Mouse (Mus musculus) limb, embryonic 14.5 days (tissue): ENCODE results near the gene Fam71e1. TPM values are rescaled to one million over a fixed set of nuclear protein-coding genes. Genes with fewer than 3 reads are reported as not detected.

ENCODE experiments used
- ATAC-seq: fragments of 200-750 bp; cut with Nextera tagmentation; 2 replicates; pipeline ENCODE4 v1.8.0; 2017; ENCODE audit warnings: low read depth, moderate number of reproducible peaks, moderate TSS enrichment; ENCODE audit not compliant: low FRiP score
- DNase-seq: peaks from one replicate; pipeline ENCODE4 v3.0.0-alpha.2; 2015; ENCODE audit warnings: low spot score
- H3K27ac ChIP-seq: fragments of 300-500 bp; sonication (generic); replicated peaks from 2 replicates; pipeline ENCODE4 v1.5.1; 2014; ENCODE audit warnings: low read depth, mild to moderate bottlenecking, low read length, moderate library complexity, mixed read lengths
- H3K27me3 ChIP-seq: fragments of 300-500 bp; sonication (generic); 2 replicates; pipeline ENCODE4 v1.6.1; 2014; ENCODE audit warnings: low read length, mixed read lengths; ENCODE audit not compliant: control insufficient read depth, insufficient read depth
- H3K36me3 ChIP-seq: fragments of 300-500 bp; sonication (generic); 2 replicates; pipeline ENCODE4 v1.6.1; 2014; ENCODE audit warnings: mild to moderate bottlenecking, low read length, moderate library complexity, mixed read lengths; ENCODE audit not compliant: control insufficient read depth, insufficient read depth
- H3K4me1 ChIP-seq: fragments of 300-500 bp; sonication (generic); 2 replicates; pipeline ENCODE4 v1.6.1; 2014; ENCODE audit warnings: antibody characterized with exemption, low read length, mixed read lengths; ENCODE audit not compliant: control insufficient read depth, insufficient read depth
- H3K4me2 ChIP-seq: fragments of 300-500 bp; sonication (generic); replicated peaks from 2 replicates; pipeline ENCODE4 v1.6.1; 2014; ENCODE audit warnings: low read depth, mild to moderate bottlenecking, low read length, moderate library complexity; ENCODE audit not compliant: severe bottlenecking
- H3K4me3 ChIP-seq: fragments of 300-500 bp; sonication (generic); replicated peaks from 2 replicates; pipeline ENCODE4 v1.5.1; 2014; ENCODE audit warnings: low read length
- H3K9ac ChIP-seq: fragments of 300-500 bp; sonication (generic); 2 replicates; pipeline ENCODE4 v1.6.1; 2014; ENCODE audit warnings: mild to moderate bottlenecking, low read depth, low read length, moderate library complexity; ENCODE audit not compliant: severe bottlenecking
- H3K9me3 ChIP-seq: fragments of 300-500 bp; sonication (generic); 2 replicates; pipeline ENCODE4 v1.6.1; 2016; ENCODE audit warnings: low read length; ENCODE audit not compliant: control insufficient read depth
- POLR2A ChIP-seq: fragments of 200-500 bp; IDR thresholded peaks from 2 replicates; pipeline ENCODE4 v1.8.0; 2012; ENCODE audit warnings: inconsistent platforms, mild to moderate bottlenecking, moderate library complexity, borderline replicate concordance; ENCODE audit not compliant: insufficient read depth, insufficient read length; ENCODE audit errors: extremely low read depth
- whole genome bisulfite sequencing: fragments of 180-500 bp; shearing (Covaris S2); extraction: QIAGEN DNeasy Blood & Tissue Kit; methylation state at CpG from one replicate; pipeline ENCODE4 v1.1.7; 2014; 5-methylcytosine and 5-hydroxymethylcytosine counted together
- microRNA-seq: library from miRNA; unstranded; fragments of <30 nt; microRNA quantifications from one replicate; pipeline ENCODE4, GENCODE M21; 2016
- polyA plus RNA-seq, 2 experiments: library from polyadenylated mRNA; depleted of rRNA in 1 of 2; stranded (reverse) in 1 of 2; unstranded in 1 of 2; fragments of >200 nt; fragmentation: Nextera tagmentation in 1 of 2; extraction: Ambion mirVana in 1 of 2; gene quantifications; 2 replicates each; pipeline versions ENCODE4 v1.2.1 to v1.2.3; 2012 to 2014

Gene Fam71e1
- polyA plus RNA-seq, 2 experiments = 12.2 to 21.5 TPM

DNA sequence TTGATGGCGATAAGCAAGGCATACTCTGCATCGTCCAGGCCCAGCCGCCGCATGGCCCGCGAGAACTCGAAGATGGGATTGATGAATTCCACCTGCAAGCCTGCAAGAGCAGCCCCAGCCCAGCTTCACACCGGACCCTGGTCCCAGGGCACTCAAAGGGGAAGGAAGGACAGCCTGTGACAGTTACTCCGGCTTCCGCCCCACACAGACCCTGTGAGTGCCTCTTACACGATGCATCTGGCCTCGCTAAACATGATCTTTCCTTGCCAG lies 54.0 kb downstream of the Fam71e1 start:
- Histone ChIP-seq H3K4me3 (no peak overlapping the region), H3K4me2 (no peak overlapping the region), H3K9me3 (no peaks in the 10 kb centered on the region), H3K27me3 (no peaks in the 10 kb centered on the region), H3K9ac (no peak overlapping the region), H3K27ac (no peak overlapping the region), H3K4me1 (peaks cover 12% of the 10 kb centered on the region), H3K36me3 (peaks cover 29% of the 10 kb centered on the region)
- no peak for ATAC-seq
- 92% methylated on average over 12 of the region's 12 CpGs for WGBS
- no peak for TF ChIP-seq POLR2A
- DNase-seq = no peak

Small RNA genes within 50 kb of the gene (microRNA-seq; reads per million reads assigned to microRNA genes)
- gene Mir7052 = not detected
- not detected for gene Mir7053

Other genes starting within 250 kb of the Fam71e1 start
- gene 1700028J19Rik, start 249.9 kb upstream of the Fam71e1 start, polyA plus RNA-seq (2012; rRNA removed) = 1.3 and 1.4 TPM in 2 replicates
- 0.53 and 1.3 TPM in 2 replicates for gene 1700028J19Rik, start 249.9 kb upstream of the Fam71e1 start, polyA plus RNA-seq (2014; fragmentation: Nextera tagmentation; extraction: Ambion mirVana)
- 315 and 368 TPM in 2 replicates for gene 2410002F23Rik, start 249.9 kb upstream of the Fam71e1 start, polyA plus RNA-seq (2012; rRNA removed)
- 163 and 170 TPM in 2 replicates for gene 2410002F23Rik, start 249.9 kb upstream of the Fam71e1 start, polyA plus RNA-seq (2014; fragmentation: Nextera tagmentation; extraction: Ambion mirVana)
- gene Acp4, start 239.2 kb upstream of the Fam71e1 start, polyA plus RNA-seq (2012; rRNA removed) = 0.09 and 0.25 TPM in 2 replicates
- 0.11 and 0.25 TPM in 2 replicates for gene Acp4, start 239.2 kb upstream of the Fam71e1 start, polyA plus RNA-seq (2014; fragmentation: Nextera tagmentation; extraction: Ambion mirVana)
- not detected in 2 replicates for gene Gm15517, start 235.1 kb upstream of the Fam71e1 start, polyA plus RNA-seq (2012; rRNA removed)
- gene Gm15517, start 235.1 kb upstream of the Fam71e1 start, polyA plus RNA-seq (2014; fragmentation: Nextera tagmentation; extraction: Ambion mirVana) = not detected in 2 replicates
- 21.2 and 22.8 TPM in 2 replicates for gene Clec11a, start 189.7 kb upstream of the Fam71e1 start, polyA plus RNA-seq (2012; rRNA removed)
- 12.4 and 15.5 TPM in 2 replicates for gene Clec11a, start 189.7 kb upstream of the Fam71e1 start, polyA plus RNA-seq (2014; fragmentation: Nextera tagmentation; extraction: Ambion mirVana)
- 13.6 and 18.2 TPM in 2 replicates for gene Shank1, start 186.3 kb upstream of the Fam71e1 start, polyA plus RNA-seq (2012; rRNA removed)
- gene Shank1, start 186.3 kb upstream of the Fam71e1 start, polyA plus RNA-seq (2014; fragmentation: Nextera tagmentation; extraction: Ambion mirVana) = 4.0 and 4.3 TPM in 2 replicates
- gene Syt3, start 112.5 kb upstream of the Fam71e1 start, polyA plus RNA-seq (2012; rRNA removed) = 3.3 and 3.8 TPM in 2 replicates
- gene Syt3, start 112.5 kb upstream of the Fam71e1 start, polyA plus RNA-seq (2014; fragmentation: Nextera tagmentation; extraction: Ambion mirVana) = 2.2 and 4.6 TPM in 2 replicates
- gene 1700008O03Rik, start 110.8 kb upstream of the Fam71e1 start, polyA plus RNA-seq (2012; rRNA removed) = 2.1 and 2.7 TPM in 2 replicates
- 0.67 and 0.73 TPM in 2 replicates for gene 1700008O03Rik, start 110.8 kb upstream of the Fam71e1 start, polyA plus RNA-seq (2014; fragmentation: Nextera tagmentation; extraction: Ambion mirVana)
- gene Lrrc4b, start 67.6 kb upstream of the Fam71e1 start, polyA plus RNA-seq (2012; rRNA removed) = 15.3 and 23.0 TPM in 2 replicates
- 1.6 and 1.8 TPM in 2 replicates for gene Lrrc4b, start 67.6 kb upstream of the Fam71e1 start, polyA plus RNA-seq (2014; fragmentation: Nextera tagmentation; extraction: Ambion mirVana)
- 1.8 and 3.1 TPM in 2 replicates for gene Aspdh, start 31.2 kb upstream of the Fam71e1 start, polyA plus RNA-seq (2012; rRNA removed)
- gene Aspdh, start 31.2 kb upstream of the Fam71e1 start, polyA plus RNA-seq (2014; fragmentation: Nextera tagmentation; extraction: Ambion mirVana) = 0.37 and 0.58 TPM in 2 replicates
- gene Josd2, start 28.6 kb upstream of the Fam71e1 start, polyA plus RNA-seq (2012; rRNA removed) = 167 and 215 TPM in 2 replicates
- 78.9 and 81.5 TPM in 2 replicates for gene Josd2, start 28.6 kb upstream of the Fam71e1 start, polyA plus RNA-seq (2014; fragmentation: Nextera tagmentation; extraction: Ambion mirVana)
- gene Emc10, start 52 bp upstream of the Fam71e1 start, polyA plus RNA-seq (2012; rRNA removed) = 182 and 265 TPM in 2 replicates
- gene Emc10, start 52 bp upstream of the Fam71e1 start, polyA plus RNA-seq (2014; fragmentation: Nextera tagmentation; extraction: Ambion mirVana) = 149 and 151 TPM in 2 replicates
- 0.03 TPM in 2 replicates for gene Mybpc2, start 28.1 kb downstream of the Fam71e1 start, polyA plus RNA-seq (2012; rRNA removed)
- 0.06 and 0.15 TPM in 2 replicates for gene Mybpc2, start 28.1 kb downstream of the Fam71e1 start, polyA plus RNA-seq (2014; fragmentation: Nextera tagmentation; extraction: Ambion mirVana)
- gene Spib, start 35.5 kb downstream of the Fam71e1 start, polyA plus RNA-seq (2012; rRNA removed) = 1.1 and 1.5 TPM in 2 replicates
- 0.43 and 0.59 TPM in 2 replicates for gene Spib, start 35.5 kb downstream of the Fam71e1 start, polyA plus RNA-seq (2014; fragmentation: Nextera tagmentation; extraction: Ambion mirVana)
- gene Pold1, start 52.3 kb downstream of the Fam71e1 start, polyA plus RNA-seq (2012; rRNA removed) = 102 and 133 TPM in 2 replicates
- gene Pold1, start 52.3 kb downstream of the Fam71e1 start, polyA plus RNA-seq (2014; fragmentation: Nextera tagmentation; extraction: Ambion mirVana) = 62.1 and 63.1 TPM in 2 replicates
- gene Nr1h2, start 57.4 kb downstream of the Fam71e1 start, polyA plus RNA-seq (2012; rRNA removed) = 88.9 and 117 TPM in 2 replicates
- gene Nr1h2, start 57.4 kb downstream of the Fam71e1 start, polyA plus RNA-seq (2014; fragmentation: Nextera tagmentation; extraction: Ambion mirVana) = 63.8 and 75.9 TPM in 2 replicates
- 1.4 and 1.5 TPM in 2 replicates for gene Napsa, start 75.8 kb downstream of the Fam71e1 start, polyA plus RNA-seq (2012; rRNA removed)
- 2.2 and 2.3 TPM in 2 replicates for gene Napsa, start 75.8 kb downstream of the Fam71e1 start, polyA plus RNA-seq (2014; fragmentation: Nextera tagmentation; extraction: Ambion mirVana)
- gene Kcnc3, start 94.1 kb downstream of the Fam71e1 start, polyA plus RNA-seq (2012; rRNA removed) = 2.7 and 3.8 TPM in 2 replicates
- 0.23 and 0.29 TPM in 2 replicates for gene Kcnc3, start 94.1 kb downstream of the Fam71e1 start, polyA plus RNA-seq (2014; fragmentation: Nextera tagmentation; extraction: Ambion mirVana)
- 1.7 and 2.5 TPM in 2 replicates for gene Myh14, start 174.3 kb downstream of the Fam71e1 start, polyA plus RNA-seq (2012; rRNA removed)
- 3.7 and 4.8 TPM in 2 replicates for gene Myh14, start 174.3 kb downstream of the Fam71e1 start, polyA plus RNA-seq (2014; fragmentation: Nextera tagmentation; extraction: Ambion mirVana)
- gene Izumo2, start 212.2 kb downstream of the Fam71e1 start, polyA plus RNA-seq (2012; rRNA removed) = not detected in 2 replicates
- not detected in 2 replicates for gene Izumo2, start 212.2 kb downstream of the Fam71e1 start, polyA plus RNA-seq (2014; fragmentation: Nextera tagmentation; extraction: Ambion mirVana)